Mouse (Mus musculus) heart, embryonic 14.5 days (tissue): ENCODE measurements around the gene Pex14. TPM values are rescaled to one million over a fixed set of nuclear protein-coding genes. Genes with fewer than 3 reads are reported as not detected.

Experiments used
- ATAC-seq: fragments of 200-750 bp; cut with Nextera tagmentation; 2 replicates; pipeline ENCODE4 v1.8.0; 2017; ENCODE audit warnings: low read depth, moderate TSS enrichment; ENCODE audit not compliant: insufficient number of reproducible peaks, insufficient read depth, low FRiP score
- H3K27ac ChIP-seq, 2 experiments: fragments of 200-500 bp in 1 of 2; fragments of 300-500 bp in 1 of 2; sonication (generic) in 1 of 2; replicated peaks in 1 of 2; 2 replicates each; pipeline ENCODE4 v1.5.1; 2012 to 2014; ENCODE audit warnings: low read depth in 2 of 2, low read length in 2 of 2, control low read depth in 1 of 2, mild to moderate bottlenecking in 1 of 2, mixed read lengths in 1 of 2; ENCODE audit not compliant: control insufficient read depth in 1 of 2, insufficient read depth in 1 of 2
- H3K27me3 ChIP-seq: fragments of 300-500 bp; sonication (generic); 2 replicates; pipeline ENCODE4 v1.6.1; 2014; ENCODE audit warnings: mild to moderate bottlenecking, low read length, control low read depth; ENCODE audit not compliant: control insufficient read depth, insufficient read depth
- H3K36me3 ChIP-seq: fragments of 300-500 bp; sonication (generic); 2 replicates; pipeline ENCODE4 v1.6.1; 2014; ENCODE audit warnings: mild to moderate bottlenecking, control low read depth, low read length, mixed read lengths; ENCODE audit not compliant: control insufficient read depth, insufficient read depth
- H3K4me1 ChIP-seq, 2 experiments: fragments of 200-500 bp in 1 of 2; fragments of 300-500 bp in 1 of 2; sonication (generic) in 1 of 2; 2 replicates each; pipeline ENCODE4 v1.6.1; 2012 to 2014; ENCODE audit warnings: low read length in 2 of 2, control low read depth in 1 of 2, mixed read lengths in 1 of 2; ENCODE audit not compliant: control insufficient read depth in 2 of 2, insufficient read depth in 2 of 2
- H3K4me2 ChIP-seq: fragments of 300-500 bp; sonication (generic); 2 replicates; pipeline ENCODE4 v1.6.1; 2014; ENCODE audit warnings: mild to moderate bottlenecking, low read length
- H3K4me3 ChIP-seq, 2 experiments: fragments of 200-500 bp in 1 of 2; fragments of 300-500 bp in 1 of 2; sonication (generic) in 1 of 2; 2 replicates each; pipeline ENCODE4 v1.5.1; 2012 to 2014; ENCODE audit warnings: low read length in 2 of 2, mild to moderate bottlenecking in 2 of 2, control low read depth in 1 of 2, low read depth in 1 of 2, moderate library complexity in 1 of 2; ENCODE audit not compliant: control insufficient read depth in 1 of 2, insufficient read depth in 1 of 2
- H3K9ac ChIP-seq: fragments of 300-500 bp; sonication (generic); 2 replicates; pipeline ENCODE4 v1.6.1; 2014; ENCODE audit warnings: mild to moderate bottlenecking, low read length
- H3K9me3 ChIP-seq: fragments of 300-500 bp; sonication (generic); 2 replicates; pipeline ENCODE4 v1.6.1; 2016; ENCODE audit warnings: low read length, control low read depth; ENCODE audit not compliant: control insufficient read depth
- WGBS: fragments of 180-500 bp; shearing (Covaris S2); extraction: QIAGEN DNeasy Blood & Tissue Kit; methylation state at CpG from one replicate; pipeline ENCODE4 v1.1.7; 2014; 5-methylcytosine and 5-hydroxymethylcytosine counted together
- polyA plus RNA-seq: library from polyadenylated mRNA; unstranded; fragments of >200 nt; fragmentation: Nextera tagmentation; extraction: Ambion mirVana; gene quantifications from 2 replicates; pipeline ENCODE4 v1.2.1, GENCODE M21; 2014

Gene Pex14
- polyA plus RNA-seq, 1 experiment from 2014 or later: 31.2 TPM

GRCm38 (mm10) chr4:149079629-149080028, 20.0 kb downstream of the Pex14 start:
- no peaks in the 10 kb centered on the region for H3K27me3 ChIP-seq
- no peak overlapping the region for H3K4me3 ChIP-seq
- H3K36me3 ChIP-seq: peaks cover 11% of the 10 kb centered on the region; the same call in 1 of the 2 replicates
- no peak overlapping the region for H3K27ac ChIP-seq
- WGBS: 50% methylated on average over 6 of the region's 6 CpGs
- H3K4me1 ChIP-seq: peaks cover 16 to 29% of the 10 kb centered on the region in 2 experiments
- H3K9me3 ChIP-seq: no peaks in the 10 kb centered on the region
- H3K9ac ChIP-seq: no peak overlapping the region
- no peak for ATAC-seq
- H3K4me2 ChIP-seq: no peak overlapping the region

- no peaks in the 10 kb centered on the region for H3K27me3 ChIP-seq
- no peak overlapping the region for H3K27ac ChIP-seq
- ATAC-seq: no peak
- no peak overlapping the region for H3K4me3 ChIP-seq
- peaks cover 17 to 32% of the 10 kb centered on the region in 2 experiments for H3K4me1 ChIP-seq
- H3K9me3 ChIP-seq: no peaks in the 10 kb centered on the region
- no peak overlapping the region for H3K4me2 ChIP-seq
- H3K9ac ChIP-seq: no peak overlapping the region
- H3K36me3 ChIP-seq: peaks cover 12% of the 10 kb centered on the region; the same call in 1 of the 2 replicates
- 65% methylated on average over 4 of the region's 4 CpGs for WGBS
These were observed 21.4 kb downstream of the Pex14 start for GRCm38 (mm10) chr4:149078261-149078660.

GRCm38 (mm10) chr4:149075871-149076575, 23.7 kb downstream of the Pex14 start:
- no peak overlapping the region for H3K9ac ChIP-seq
- ATAC-seq: peak; percentile 42; the same call in 1 of the 2 replicates
- 28% methylated on average over 10 of the region's 10 CpGs for WGBS
- no peak overlapping the region for H3K27ac ChIP-seq
- H3K4me3 ChIP-seq: no peak overlapping the region
- no peaks in the 10 kb centered on the region for H3K27me3 ChIP-seq
- H3K4me2 ChIP-seq: no peak overlapping the region
- H3K4me1 ChIP-seq: peaks cover 10 to 20% of the 10 kb centered on the region in 2 experiments
- H3K9me3 ChIP-seq: 0 out of 2 replicates have a peak, but pooled peaks cover 3% of the 10 kb centered on the region
- H3K36me3 ChIP-seq: peaks cover 12% of the 10 kb centered on the region; the same call in 1 of the 2 replicates

GRCm38 (mm10) chr4:149075073-149075472, 24.6 kb downstream of the Pex14 start:
- no peaks in the 10 kb centered on the region for H3K27me3 ChIP-seq

GRCm38 (mm10) chr4:149066672-149067551, 32.8 kb downstream of the Pex14 start:
- no peak overlapping the region for H3K27ac ChIP-seq
- H3K4me1 ChIP-seq: peaks cover 8 to 28% of the 10 kb centered on the region in 2 experiments
- 70% methylated on average over 22 of the region's 22 CpGs for WGBS
- H3K27me3 ChIP-seq: no peaks in the 10 kb centered on the region
- no peak overlapping the region for H3K4me3 ChIP-seq
- H3K9ac ChIP-seq: 0 out of 2 replicates have a peak overlapping the region, but pooled peaks have one; percentile 25
- H3K4me2 ChIP-seq: no peak overlapping the region
- 0 out of 2 replicates have a peak, but pooled peaks cover under 1% of the 10 kb centered on the region for H3K9me3 ChIP-seq
- ATAC-seq: no peak
- H3K36me3 ChIP-seq: 0 out of 2 replicates have a peak, but pooled peaks cover 15% of the 10 kb centered on the region

More at GRCm38 (mm10) chr4:149075073-149075472, 24.6 kb downstream of the Pex14 start:
- WGBS: 90% methylated on average over 13 of the region's 13 CpGs
- H3K9me3 ChIP-seq: 0 out of 2 replicates have a peak, but pooled peaks cover 3% of the 10 kb centered on the region
- H3K4me3 ChIP-seq: no peak overlapping the region
- H3K4me2 ChIP-seq: no peak overlapping the region
- peaks cover 12% of the 10 kb centered on the region; the same call in 1 of the 2 replicates for H3K36me3 ChIP-seq
- peaks cover 14 to 28% of the 10 kb centered on the region in 2 experiments for H3K4me1 ChIP-seq
- no peak for ATAC-seq
- no peak overlapping the region for H3K27ac ChIP-seq
- H3K9ac ChIP-seq: no peak overlapping the region

- H3K9ac ChIP-seq: no peak overlapping the region
- 0 out of 2 replicates have a peak overlapping the region, but pooled peaks have one; percentile 0 for H3K4me2 ChIP-seq
- no peak overlapping the region for H3K4me3 ChIP-seq
- H3K9me3 ChIP-seq: no peaks in the 10 kb centered on the region
- 0 out of 2 replicates have a peak, but pooled peaks cover 15% of the 10 kb centered on the region for H3K36me3 ChIP-seq
- ATAC-seq: no peak
- H3K27ac ChIP-seq: no peak overlapping the region
- no peaks in the 10 kb centered on the region for H3K27me3 ChIP-seq
- peaks cover 16 to 31% of the 10 kb centered on the region in 2 experiments for H3K4me1 ChIP-seq
- WGBS: 79% methylated on average over 23 of the region's 23 CpGs
These were observed 35.4 kb downstream of the Pex14 start for GRCm38 (mm10) chr4:149064061-149064854.
